Mouse (Mus musculus) telencephalon, adult 2 months (tissue): ENCODE results near the gene Gm10375.
"Not testable (repeated sequence)": the region's sequence is repeated elsewhere in the genome, so short reads cannot be mapped to it uniquely, and the experiment has no call there.

Source experiments
- DNase-seq: peaks from one replicate; pipeline ENCODE4 v3.0.0-alpha.2; 2011; ENCODE audit warnings: low read depth, low spot score

Gene Gm10375

DNA sequence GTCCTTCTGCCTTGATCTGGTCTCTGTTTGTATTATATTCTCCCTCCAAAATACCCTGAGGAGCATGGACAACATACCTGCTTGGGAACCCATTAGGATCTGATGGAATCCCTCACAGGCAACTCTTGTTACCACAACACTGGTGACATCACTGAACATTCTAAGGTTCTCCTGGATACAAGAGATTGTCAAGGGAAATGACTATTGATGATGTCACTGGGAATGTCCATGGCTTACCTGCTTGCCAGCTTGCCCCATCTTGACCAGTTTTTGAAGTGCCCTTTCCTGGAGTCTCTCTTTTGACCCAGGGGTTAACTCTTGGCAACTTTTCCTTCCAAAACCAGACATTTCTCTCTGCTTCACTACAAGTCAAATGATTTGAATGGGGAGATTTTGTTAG lies at the start of gene Gm10375:
TSS of gene Gm10375 (minus strand) at position 101 of the 400 bp plus-strand sequence.
- DNase-seq = not testable (repeated sequence)

- DNase-seq = not testable (repeated sequence)
Observed at GRCm38 (mm10) chr14:43579046-43579445, 28.8 kb downstream of the Gm10375 start, which contains the start of gene Gm17654. TSS of gene Gm17654 (minus strand) at chr14:43579146.

DNA sequence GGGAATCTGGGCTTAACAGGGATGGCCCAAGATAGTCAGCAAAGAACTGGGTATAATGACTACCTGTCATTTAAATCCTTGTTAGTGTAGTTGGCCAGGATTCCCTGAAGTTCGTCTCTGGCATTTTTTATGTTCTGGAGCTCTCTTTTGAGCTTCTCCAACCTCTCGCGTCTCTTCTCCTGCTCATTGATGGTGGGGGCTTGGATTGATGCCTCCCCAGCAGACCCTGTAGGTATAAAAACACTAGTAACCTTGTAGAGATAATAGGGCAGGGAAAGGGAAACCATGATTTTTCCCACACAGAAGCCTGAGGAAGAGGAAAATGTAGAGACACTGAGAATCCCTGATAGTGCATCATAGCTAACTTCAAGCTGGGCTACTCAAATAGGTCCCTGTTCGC lies 29.8 kb downstream of the Gm10375 start:
- not testable (repeated sequence) for DNase-seq
